In the genomic region with DNA sequence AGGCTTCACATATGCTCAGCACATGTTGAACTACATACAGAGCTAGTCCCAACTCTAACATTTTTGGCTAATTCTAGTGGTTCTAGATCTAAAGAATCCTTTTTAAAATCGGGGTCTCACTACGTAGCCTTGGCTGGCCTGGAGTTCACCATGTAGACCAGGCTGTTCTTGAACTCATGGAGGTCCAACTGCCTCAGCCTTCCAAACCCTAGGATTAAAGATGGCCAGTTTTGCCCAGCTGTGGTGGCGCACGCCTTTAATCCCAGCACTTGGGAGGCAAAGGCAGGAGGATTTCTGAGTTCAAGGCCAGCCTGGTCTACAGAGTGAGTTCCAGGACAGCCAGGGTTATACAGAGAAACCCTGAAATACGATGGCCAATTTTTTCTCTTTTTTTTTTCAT, we compare ENCODE assay signal across 18 mouse cellular contexts. TPM values are rescaled to one million over a fixed set of nuclear protein-coding genes. Genes with fewer than 3 reads are reported as not detected.
DNase-seq lines count a peak whose midpoint lies in the region; ATAC-seq and TF ChIP-seq lines count a peak whose summit lies in the region.
"Not testable (repeated sequence)": the region's sequence is repeated elsewhere in the genome, so short reads cannot be mapped to it uniquely, and the experiment has no call there.
"Had no signal": no experiment of that assay in that cellular context is flagged by ENCODE, and none has a peak within 500 bp of the region (broad histone marks: within the 10 kb centered on the region; RNA-seq: fewer than 3 reads in every experiment).

No protein-coding gene starts in this region.

- TF ChIP-seq CTCF in CH12.LX (conservative IDR thresholded peaks at IDR 0.05 in 1 of 2, IDR thresholded peaks at IDR 0.05 in 1 of 2; ENCODE audit: low read depth in 2 of 2, low read length in 2 of 2); midbrain, postnatal 0 days (IDR thresholded peaks at IDR 0.05): not testable (repeated sequence)

- WGBS in embryonic facial prominence, embryonic 15.5 days: 82% methylated on average over 5 of the region's 5 CpGs
- WGBS in heart, embryonic 10.5 days: 93% methylated on average over 5 of the region's 5 CpGs
- WGBS in intestine, embryonic 14.5 days: 89% methylated on average over 5 of the region's 5 CpGs
- WGBS in limb, embryonic 14.5 days: 83% methylated on average over 5 of the region's 5 CpGs
- 88% methylated on average over 5 of the region's 5 CpGs for WGBS in lung, embryonic 15.5 days
- WGBS in midbrain, postnatal 0 days: 91% methylated on average over 5 of the region's 5 CpGs
- WGBS in stomach, embryonic 16.5 days: 83% methylated on average over 5 of the region's 5 CpGs

- not testable (repeated sequence) for TF ChIP-seq EP300 in CH12.LX (IDR thresholded peaks at IDR 0.05; ENCODE audit: low read length)

- 0 out of 2 replicates have a peak overlapping the region, but pooled peaks have one; percentile 3 for H3K4me2 ChIP-seq in CH12.LX (ENCODE audit: insufficient read depth, low read depth, poor library complexity, severe bottlenecking)
- H3K4me2 ChIP-seq in embryonic facial prominence, embryonic 15.5 days (replicated peaks): peak overlapping the region; percentile 73; the same call in 1 of the 2 replicates
- peak overlapping the region; percentile 74 for H3K4me2 ChIP-seq in intestine, embryonic 14.5 days (ENCODE audit: low read length)
- peak overlapping the region; percentile 71; the same call in 1 of the 2 replicates for H3K4me2 ChIP-seq in limb, embryonic 14.5 days (replicated peaks; ENCODE audit: low read depth, low read length, severe bottlenecking)
- peak overlapping the region; percentile 85 for H3K4me2 ChIP-seq in lung, embryonic 15.5 days
- peak overlapping the region; percentile 53 for H3K4me2 ChIP-seq in midbrain, postnatal 0 days (ENCODE audit: low read depth, low read length, poor library complexity, severe bottlenecking)
- H3K4me2 ChIP-seq in stomach, embryonic 16.5 days (ENCODE audit: low read depth, low read length): peak overlapping the region; percentile 82

- H3K4me1 ChIP-seq in CH12.LX (ENCODE audit: control insufficient read depth in 1 of 2, insufficient read depth in 2 of 2): peaks cover 3 to 20% of the 10 kb centered on the region in 2 experiments; a peak in 3 of 4 replicates
- not testable (repeated sequence) for H3K4me1 ChIP-seq in embryonic facial prominence, embryonic 15.5 days; limb, embryonic 14.5 days (ENCODE audit: control insufficient read depth, insufficient read depth, low read length); midbrain, postnatal 0 days (ENCODE audit: insufficient read depth, low read length)
- peaks cover 19% of the 10 kb centered on the region for H3K4me1 ChIP-seq in heart, embryonic 10.5 days
- peaks cover 11% of the 10 kb centered on the region; the same call in 1 of the 2 replicates for H3K4me1 ChIP-seq in intestine, embryonic 14.5 days (replicated peaks; ENCODE audit: control insufficient read depth, insufficient read depth, low read length)
- H3K4me1 ChIP-seq in lung, embryonic 15.5 days: peaks cover 22% of the 10 kb centered on the region
- H3K4me1 ChIP-seq in stomach, embryonic 16.5 days (ENCODE audit: control insufficient read depth, insufficient read depth, low read length): peaks cover 15% of the 10 kb centered on the region

- H3K9me3 ChIP-seq in CH12.LX (replicated peaks; ENCODE audit: low read length); embryonic facial prominence, embryonic 15.5 days (replicated peaks); heart, embryonic 10.5 days; intestine, embryonic 14.5 days (ENCODE audit: control insufficient read depth, low read length); limb, embryonic 14.5 days (ENCODE audit: control insufficient read depth, low read length); lung, embryonic 15.5 days; midbrain, postnatal 0 days (ENCODE audit: low read length); stomach, embryonic 16.5 days (replicated peaks; ENCODE audit: control insufficient read depth, low read length): not testable (repeated sequence)

- ATAC-seq in embryonic facial prominence, embryonic 15.5 days (ENCODE audit: insufficient number of reproducible peaks, low FRiP score, low TSS enrichment, low read depth); intestine, embryonic 14.5 days (replicated peaks; ENCODE audit: low FRiP score, low TSS enrichment, low read depth); limb, embryonic 14.5 days (ENCODE audit: low FRiP score, low read depth); lung, embryonic 15.5 days (ENCODE audit: borderline replicate concordance, extremely low read depth, low FRiP score, low TSS enrichment); midbrain, postnatal 0 days (ENCODE audit: low FRiP score); stomach, embryonic 16.5 days (ENCODE audit: insufficient read depth, low FRiP score): not testable (repeated sequence)

- DNase-seq in CH12.LX (ENCODE audit: extremely low read depth); heart, embryonic 10.5 days (ENCODE audit: low spot score); intestine, embryonic 14.5 days (ENCODE audit: low spot score); limb, embryonic 14.5 days (ENCODE audit: low spot score); midbrain, postnatal 0 days (ENCODE audit: low spot score): not testable (repeated sequence)

- not testable (repeated sequence) for H3K79me2 ChIP-seq in CH12.LX (replicated peaks; ENCODE audit: control insufficient read depth, extremely low read depth, insufficient read depth, poor library complexity, severe bottlenecking)

- H3K4me3 ChIP-seq in CH12.LX (replicated peaks in 1 of 3; ENCODE audit: low read depth in 2 of 3, low read length in 2 of 3, poor library complexity in 1 of 3); intestine, embryonic 14.5 days (ENCODE audit: low read depth, low read length); limb, embryonic 14.5 days (replicated peaks; ENCODE audit: low read length): not testable (repeated sequence)
- H3K4me3 ChIP-seq in embryonic facial prominence, embryonic 15.5 days (replicated peaks): peak overlapping the region; percentile 83; the same call in 1 of the 2 replicates
- H3K4me3 ChIP-seq in heart, embryonic 10.5 days: peak overlapping the region; percentile 87; the same call in 1 of the 2 replicates
- H3K4me3 ChIP-seq in lung, embryonic 15.5 days: peak overlapping the region; percentile 88; the same call in 1 of the 2 replicates
- H3K4me3 ChIP-seq in midbrain, postnatal 0 days (ENCODE audit: low read depth, low read length): peak overlapping the region; percentile 55; the same call in 1 of the 2 replicates
- H3K4me3 ChIP-seq in stomach, embryonic 16.5 days (replicated peaks; ENCODE audit: low read length): peak overlapping the region; percentile 85

- H3K36me3 ChIP-seq in CH12.LX (replicated peaks in 1 of 2; ENCODE audit: control insufficient read depth in 1 of 2, insufficient read depth in 1 of 2, low read length in 1 of 2): peaks cover 0 to 26% of the 10 kb centered on the region in 2 experiments
- not testable (repeated sequence) for H3K36me3 ChIP-seq in embryonic facial prominence, embryonic 15.5 days; heart, embryonic 10.5 days; intestine, embryonic 14.5 days (ENCODE audit: control insufficient read depth, insufficient read depth, low read length); limb, embryonic 14.5 days (ENCODE audit: control insufficient read depth, insufficient read depth, low read length); lung, embryonic 15.5 days; midbrain, postnatal 0 days (ENCODE audit: insufficient read depth, low read length); stomach, embryonic 16.5 days (ENCODE audit: control insufficient read depth, insufficient read depth, low read length)

- TF ChIP-seq POLR2A in CH12.LX (IDR thresholded peaks at IDR 0.05; ENCODE audit: low read depth, low read length); limb, embryonic 14.5 days (IDR thresholded peaks at IDR 0.05; ENCODE audit: borderline replicate concordance, extremely low read depth, insufficient read depth, insufficient read length): not testable (repeated sequence)

- not testable (repeated sequence) for H3K27me3 ChIP-seq in CH12.LX (replicated peaks); embryonic facial prominence, embryonic 15.5 days; heart, embryonic 10.5 days (ENCODE audit: insufficient read depth, poor library complexity, severe bottlenecking); intestine, embryonic 14.5 days (replicated peaks; ENCODE audit: control insufficient read depth, insufficient read depth, low read length); limb, embryonic 14.5 days (ENCODE audit: control insufficient read depth, insufficient read depth, low read length); lung, embryonic 15.5 days; midbrain, postnatal 0 days (ENCODE audit: insufficient read depth, low read length); stomach, embryonic 16.5 days (ENCODE audit: control insufficient read depth, insufficient read depth, low read length)

- not testable (repeated sequence) for TF ChIP-seq RAD21 in CH12.LX (IDR thresholded peaks at IDR 0.05; ENCODE audit: low read depth, low read length)

- H3K9ac ChIP-seq in CH12.LX (ENCODE audit: insufficient read depth, low read depth); embryonic facial prominence, embryonic 15.5 days; intestine, embryonic 14.5 days (ENCODE audit: low read length); limb, embryonic 14.5 days (ENCODE audit: low read depth, low read length, severe bottlenecking); lung, embryonic 15.5 days; midbrain, postnatal 0 days (replicated peaks; ENCODE audit: low read length, poor library complexity, severe bottlenecking): not testable (repeated sequence)
- H3K9ac ChIP-seq in stomach, embryonic 16.5 days (ENCODE audit: low read length): peak overlapping the region; percentile 31; the same call in 1 of the 2 replicates

- in situ Hi-C loops in CH12.LX (cut with MboI; ENCODE audit: low pct_ligation_motif_present, low pct_unique_long_range_greater_than_20kb, low sequenced_read_pairs): not testable (repeated sequence)

- H3K27ac ChIP-seq in CH12.LX (ENCODE audit: insufficient read depth, low read depth); embryonic facial prominence, embryonic 15.5 days (replicated peaks); heart, embryonic 10.5 days; intestine, embryonic 14.5 days (ENCODE audit: low read depth); limb, embryonic 14.5 days (replicated peaks; ENCODE audit: low read depth, low read length); lung, embryonic 15.5 days; midbrain, postnatal 0 days (ENCODE audit: low read depth, low read length): not testable (repeated sequence)
- peak overlapping the region; percentile 76 for H3K27ac ChIP-seq in stomach, embryonic 16.5 days (ENCODE audit: low read length)

- dilution Hi-C loops in CH12.LX (cut with MboI; ENCODE audit: extremely low pct_ligation_motif_present, extremely low pct_unique_long_range_greater_than_20kb, low sequenced_read_pairs): not testable (repeated sequence)

RNA-seq across cellular contexts. Expression of gene Smim13, which starts 1.6 kb away (rescaled TPM):
- total RNA-seq in CH12.LX (2012; rRNA removed): 4.4 and 5.2 TPM in 2 replicates
- total RNA-seq in CH12.LX (2014; rRNA removed): 13.4 and 13.5 TPM in 2 replicates
- 10.8 and 11.6 TPM in 2 replicates for polyA plus RNA-seq in CH12.LX (2012; ENCODE audit: insufficient read length, low read depth)
- polyA plus RNA-seq in embryonic facial prominence, embryonic 15.5 days (2015; fragmentation: Nextera tagmentation; extraction: Ambion mirVana): 16.1 and 16.2 TPM in 2 replicates
- 11.4 TPM in 2 replicates for polyA plus RNA-seq in heart, embryonic 10.5 days (2016; fragmentation: Nextera tagmentation; extraction: Ambion mirVana)
- 13.0 TPM in 2 replicates for polyA plus RNA-seq in intestine, embryonic 14.5 days (2014; fragmentation: Nextera tagmentation; extraction: Ambion mirVana)
- polyA plus RNA-seq in limb, embryonic 14.5 days (2012; rRNA removed): 12.3 and 13.4 TPM in 2 replicates
- 15.8 and 17.3 TPM in 2 replicates for polyA plus RNA-seq in limb, embryonic 14.5 days (2014; fragmentation: Nextera tagmentation; extraction: Ambion mirVana)
- polyA plus RNA-seq in lung, embryonic 15.5 days (2015; fragmentation: Nextera tagmentation; extraction: Ambion mirVana): 11.8 and 12.7 TPM in 2 replicates
- total RNA-seq in midbrain, postnatal 0 days (2014; rRNA removed): 46.5 and 59.2 TPM in 2 replicates
- polyA plus RNA-seq in midbrain, postnatal 0 days (2015; fragmentation: Nextera tagmentation; extraction: Ambion mirVana): 24.8 and 27.8 TPM in 2 replicates
- polyA plus RNA-seq in stomach, embryonic 16.5 days (2015; fragmentation: Nextera tagmentation; extraction: Ambion mirVana): 14.1 and 14.4 TPM in 2 replicates

RNA-seq across cellular contexts. Expression of gene Gm17364, which starts 22.5 kb away (rescaled TPM):
- total RNA-seq in CH12.LX (2012; rRNA removed) (not detected in 2 replicates), CH12.LX (2014; rRNA removed) (not detected in 2 replicates)
- 17.3 TPM in 1 of 2 replicates, not detected in the other for polyA plus RNA-seq in CH12.LX (2012; ENCODE audit: insufficient read length, low read depth)
- not detected in 2 replicates for polyA plus RNA-seq in embryonic facial prominence, embryonic 15.5 days (2015; fragmentation: Nextera tagmentation; extraction: Ambion mirVana)
- not detected in 2 replicates for polyA plus RNA-seq in heart, embryonic 10.5 days (2016; fragmentation: Nextera tagmentation; extraction: Ambion mirVana)
- not detected in 2 replicates for polyA plus RNA-seq in intestine, embryonic 14.5 days (2014; fragmentation: Nextera tagmentation; extraction: Ambion mirVana)
- not detected in 2 replicates for polyA plus RNA-seq in limb, embryonic 14.5 days (2012; rRNA removed)
- not detected in 2 replicates for polyA plus RNA-seq in limb, embryonic 14.5 days (2014; fragmentation: Nextera tagmentation; extraction: Ambion mirVana)
- polyA plus RNA-seq in lung, embryonic 15.5 days (2015; fragmentation: Nextera tagmentation; extraction: Ambion mirVana): not detected in 2 replicates
- total RNA-seq in midbrain, postnatal 0 days (2014; rRNA removed): not detected in 2 replicates
- not detected in 2 replicates for polyA plus RNA-seq in midbrain, postnatal 0 days (2015; fragmentation: Nextera tagmentation; extraction: Ambion mirVana)
- polyA plus RNA-seq in stomach, embryonic 16.5 days (2015; fragmentation: Nextera tagmentation; extraction: Ambion mirVana): not detected in 2 replicates
- total RNA-seq: adrenal gland, postnatal 25 days; gastrocnemius, postnatal 4 days; layer of hippocampus, postnatal 36 days; left cerebral cortex, postnatal 4 days; megakaryocyte-erythroid progenitor cell, adult 5-6 weeks had no signal
- polyA plus RNA-seq: activated CD4-positive, CD25-positive, alpha-beta regulatory T cell, adult 4 months; heart, embryonic 16.5 days; hindbrain, embryonic 11.5 days; large intestine, adult 2 months; neural tube, embryonic 11.5 days had no signal

RNA-seq across cellular contexts. Expression of gene Elovl2, which starts 31.0 kb away (rescaled TPM):
- total RNA-seq in CH12.LX (2012; rRNA removed): not detected in 2 replicates
- total RNA-seq in CH12.LX (2014; rRNA removed): not detected in 2 replicates
- polyA plus RNA-seq in CH12.LX (2012; ENCODE audit: insufficient read length, low read depth): not detected in 2 replicates
- polyA plus RNA-seq in embryonic facial prominence, embryonic 15.5 days (2015; fragmentation: Nextera tagmentation; extraction: Ambion mirVana): 3.0 and 4.1 TPM in 2 replicates
- 4.1 and 15.5 TPM in 2 replicates for polyA plus RNA-seq in heart, embryonic 10.5 days (2016; fragmentation: Nextera tagmentation; extraction: Ambion mirVana)
- 9.3 and 11.0 TPM in 2 replicates for polyA plus RNA-seq in intestine, embryonic 14.5 days (2014; fragmentation: Nextera tagmentation; extraction: Ambion mirVana)
- polyA plus RNA-seq in limb, embryonic 14.5 days (2012; rRNA removed): 2.3 and 2.7 TPM in 2 replicates
- 2.5 and 3.7 TPM in 2 replicates for polyA plus RNA-seq in limb, embryonic 14.5 days (2014; fragmentation: Nextera tagmentation; extraction: Ambion mirVana)
- 3.5 and 4.3 TPM in 2 replicates for polyA plus RNA-seq in lung, embryonic 15.5 days (2015; fragmentation: Nextera tagmentation; extraction: Ambion mirVana)
- total RNA-seq in midbrain, postnatal 0 days (2014; rRNA removed): 34.1 and 35.6 TPM in 2 replicates
- polyA plus RNA-seq in midbrain, postnatal 0 days (2015; fragmentation: Nextera tagmentation; extraction: Ambion mirVana): 30.9 and 31.5 TPM in 2 replicates
- 6.1 and 7.2 TPM in 2 replicates for polyA plus RNA-seq in stomach, embryonic 16.5 days (2015; fragmentation: Nextera tagmentation; extraction: Ambion mirVana)
- total RNA-seq: megakaryocyte-erythroid progenitor cell, adult 5-6 weeks had no signal
- polyA plus RNA-seq: activated CD4-positive, CD25-positive, alpha-beta regulatory T cell, adult 4 months had no signal

Comparison
In these comparisons a context has a peak if more than half of its experiments do, and no peak if none do; other contexts are left out.
1. H3K4me2 ChIP-seq: peak in every context shown above with its lines; median percentile 85 in lung, embryonic 15.5 days; 82 in stomach, embryonic 16.5 days; 74 in intestine, embryonic 14.5 days; 73 in embryonic facial prominence, embryonic 15.5 days; 71 in limb, embryonic 14.5 days; 53 in midbrain, postnatal 0 days; 3 in CH12.LX.